Mouse (Mus musculus) frontal cortex, postnatal 14 days (tissue): ENCODE measurements around the gene Ephx3.
"Not testable (repeated sequence)": the region's sequence is repeated elsewhere in the genome, so short reads cannot be mapped to it uniquely, and the experiment has no call there.

Experiments used
- DNase-seq, 2 experiments: peaks; one replicate each; pipeline ENCODE4 v3.0.0; 2022; ENCODE audit warnings: low spot score in 2 of 2

Ephx3 gene

DNA sequence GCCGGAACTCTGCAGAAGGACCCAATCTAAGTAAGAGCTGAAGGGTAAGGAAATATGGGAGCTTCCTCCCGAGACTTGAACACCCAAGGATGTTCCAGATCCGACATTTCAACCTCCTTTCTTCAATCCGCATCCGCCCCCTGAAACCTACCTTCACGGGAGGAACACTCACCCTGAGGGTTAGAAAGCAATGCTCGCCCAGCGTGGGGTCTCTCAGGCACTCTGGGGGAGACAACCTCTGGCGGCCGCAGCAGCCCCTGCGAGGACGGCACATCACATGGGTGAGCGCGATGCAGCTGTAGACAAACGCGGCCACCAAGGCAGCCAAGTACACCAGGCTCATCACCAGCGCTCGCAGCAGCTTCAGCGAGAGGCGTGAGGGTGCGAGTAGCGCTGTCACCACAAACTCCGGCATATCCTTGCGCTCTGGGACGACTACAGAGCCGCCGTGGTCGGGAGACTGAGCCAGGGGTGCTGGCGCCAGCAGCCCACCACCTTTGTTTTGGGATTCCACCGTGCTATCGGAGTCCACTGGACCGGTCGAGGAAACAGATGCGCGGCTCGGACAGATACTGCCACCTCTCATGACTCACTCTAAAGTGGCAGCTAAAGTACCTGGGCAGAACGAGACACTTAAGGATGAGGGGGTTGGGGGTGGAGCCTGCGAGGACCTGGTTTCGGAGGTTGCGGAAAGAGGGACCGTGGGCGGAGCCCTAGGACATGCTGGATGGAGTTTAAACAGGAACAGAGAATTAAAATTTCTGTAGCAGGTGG lies at the start of gene Ephx3:
TSS of gene Ephx3 (minus strand) at position 687 of the 774 bp plus-strand sequence.
- DNase-seq = no peak

DNA sequence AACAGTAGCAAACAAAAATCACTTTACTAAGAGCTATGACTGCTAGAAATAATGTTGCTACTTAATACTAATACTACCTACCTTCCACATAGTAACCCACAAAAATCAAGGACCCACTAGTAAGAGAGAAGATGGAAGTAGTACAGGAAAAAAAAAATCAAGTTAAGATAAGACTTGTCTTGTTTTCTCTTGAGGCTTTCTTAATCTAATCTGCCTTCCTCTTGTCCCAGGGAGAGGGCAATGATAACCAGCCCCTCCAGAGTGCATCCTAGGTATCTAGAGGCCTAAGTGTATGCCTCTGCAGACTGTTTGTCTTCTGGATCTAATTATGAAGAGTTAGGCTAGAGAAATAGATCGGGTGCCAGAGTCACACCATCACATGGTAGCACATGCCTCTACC lies 49.2 kb upstream of the Ephx3 start:
- no peak for DNase-seq

DNA sequence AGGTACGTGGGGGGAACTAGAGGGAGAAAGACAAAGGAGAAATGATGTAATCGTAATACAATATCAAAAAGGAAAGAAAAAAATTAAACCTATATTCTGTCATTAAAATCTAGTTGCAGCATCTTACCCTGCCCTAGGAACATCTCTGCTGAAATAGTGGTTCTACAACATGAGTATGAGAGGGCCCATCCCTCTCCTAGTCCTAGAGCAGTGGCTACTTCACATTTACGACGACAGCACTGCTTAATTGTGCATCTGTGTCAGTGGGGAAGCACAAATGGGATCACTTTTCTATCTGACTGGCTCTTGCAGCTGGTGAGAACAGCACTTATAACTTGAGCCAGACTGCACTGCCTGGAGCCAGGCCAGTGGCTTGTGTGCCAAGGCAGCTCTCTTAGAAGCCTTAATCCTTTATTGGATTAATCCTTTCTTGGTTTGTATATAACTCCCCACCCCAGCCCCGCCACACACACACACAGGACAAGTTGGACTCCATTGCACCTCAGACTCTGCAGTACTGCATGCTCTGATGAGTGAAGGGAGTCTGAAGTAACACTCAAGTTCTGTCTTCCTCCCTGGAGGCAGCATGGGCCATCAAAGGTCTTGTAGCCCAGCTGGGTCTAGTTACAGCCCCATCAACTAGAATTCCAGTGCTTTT lies 46.3 kb upstream of the Ephx3 start:
- DNase-seq = peak; percentile 42 to 52

DNA sequence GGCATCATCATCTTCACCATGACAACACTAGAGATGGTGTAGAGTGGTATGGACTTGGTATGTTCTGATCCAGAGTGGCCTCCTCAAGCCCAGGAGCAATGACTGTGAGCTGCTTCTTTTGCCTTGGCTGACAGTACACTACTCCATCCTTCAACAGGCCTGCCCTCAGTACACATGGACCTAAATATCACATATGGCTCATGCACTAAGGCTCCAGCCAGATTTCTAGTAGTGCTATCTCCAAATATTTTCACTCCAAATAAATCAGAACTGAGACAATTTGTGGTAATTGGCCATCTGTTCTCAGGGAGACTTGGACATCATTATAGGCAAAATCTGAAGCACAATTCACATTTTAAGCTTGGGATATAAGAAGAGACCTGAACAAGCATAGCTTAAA lies 43.8 kb upstream of the Ephx3 start:
- DNase-seq = no peak

DNA sequence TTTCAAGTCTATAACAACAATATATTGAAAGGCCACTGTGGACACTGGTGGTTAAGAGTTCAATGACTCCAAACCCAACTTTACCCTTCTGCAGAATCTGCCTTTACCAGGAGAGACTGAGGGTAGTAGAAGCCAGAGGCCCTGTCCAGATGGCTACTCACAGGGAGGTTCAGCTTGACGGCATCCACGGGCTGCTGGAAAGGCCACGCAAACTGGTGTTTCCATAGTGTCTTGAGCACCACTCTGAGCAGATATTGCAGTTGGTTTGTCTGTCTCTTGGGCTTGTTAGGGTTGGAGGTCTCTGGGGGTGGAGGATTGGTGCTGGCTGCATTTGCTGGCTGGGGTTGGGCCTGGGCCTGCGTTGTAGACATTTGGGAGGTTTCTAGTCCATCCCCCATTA lies 39.9 kb upstream of the Ephx3 start:
- DNase-seq = no peak

DNA sequence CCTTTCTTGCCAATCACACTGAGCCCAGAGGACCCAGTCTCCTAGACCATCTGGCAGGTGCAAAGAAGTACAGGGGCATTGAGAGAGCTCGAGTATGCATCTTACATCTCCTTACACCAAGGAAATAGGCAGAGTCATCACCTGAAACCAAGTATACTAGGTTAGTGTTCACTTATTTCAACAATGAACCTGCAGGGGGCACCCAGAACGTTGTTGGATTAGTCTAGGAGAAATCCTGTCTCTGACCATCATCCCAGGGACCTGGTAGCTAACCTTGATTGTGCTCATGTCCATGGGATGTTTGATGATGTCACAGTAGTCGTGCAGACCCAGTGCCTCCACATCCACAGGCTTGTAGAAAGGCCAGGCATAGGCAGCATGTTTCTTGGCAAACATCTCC lies 31.5 kb upstream of the Ephx3 start:
- no peak for DNase-seq

DNA sequence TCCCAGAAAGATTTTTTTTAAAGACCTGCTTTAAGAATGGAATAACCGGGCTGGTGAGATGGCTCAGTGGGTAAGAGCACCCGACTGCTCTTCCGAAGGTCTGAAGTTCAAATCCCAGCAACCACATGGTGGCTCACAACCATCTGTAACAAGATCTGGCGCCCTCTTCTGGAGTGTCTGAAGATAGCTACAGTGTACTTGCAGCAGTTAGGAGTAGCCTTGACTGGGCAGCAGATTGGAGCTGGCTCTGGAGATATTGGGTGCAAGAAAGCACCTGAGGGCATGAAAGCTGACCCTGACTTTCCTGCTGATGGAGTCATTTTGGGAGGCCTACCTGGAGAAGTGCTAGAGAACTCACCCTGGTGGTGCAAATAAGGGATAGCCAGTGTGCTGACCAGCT lies 26.2 kb upstream of the Ephx3 start:
- not testable (repeated sequence) for DNase-seq

DNA sequence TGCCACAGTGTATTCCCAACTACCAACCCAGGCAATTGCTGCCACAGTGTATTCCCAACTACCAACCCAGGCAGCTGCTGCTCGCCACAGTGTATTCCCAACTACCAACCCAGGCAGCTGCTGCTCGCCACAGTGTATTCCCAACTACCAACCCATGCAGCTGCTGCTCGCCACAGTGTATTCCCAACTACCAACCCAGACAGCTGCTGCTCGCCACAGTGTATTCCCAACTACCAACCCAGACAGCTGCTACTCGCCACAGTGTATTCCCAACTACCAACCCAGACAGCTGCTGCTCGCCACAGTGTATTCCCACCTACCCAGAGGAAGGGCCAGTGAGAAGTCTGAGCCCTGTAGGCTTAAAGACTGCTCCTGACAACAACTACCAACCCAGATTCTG lies 22.2 kb upstream of the Ephx3 start:
- not testable (repeated sequence) for DNase-seq

DNA sequence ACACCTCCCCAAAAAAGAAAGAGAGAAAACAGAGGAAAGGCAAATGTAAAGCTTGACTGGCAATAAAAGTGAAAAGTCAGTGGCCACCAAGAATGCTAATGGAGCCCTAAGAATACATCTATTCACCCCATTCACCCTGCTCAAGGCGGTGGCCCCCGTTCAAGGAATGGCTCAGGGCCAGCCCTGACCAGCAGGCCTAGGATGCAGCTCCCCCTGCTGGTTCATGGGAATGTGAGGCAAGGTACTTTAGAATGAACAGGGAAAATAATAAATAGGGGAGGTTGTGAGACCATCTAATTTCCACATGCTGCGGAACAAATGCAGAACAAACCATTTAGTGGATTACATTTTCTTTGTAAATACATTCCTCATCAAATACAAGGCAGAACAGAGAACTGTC lies 20.4 kb upstream of the Ephx3 start:
- peak in 1 of 2 experiments; percentile 45 for DNase-seq

DNA sequence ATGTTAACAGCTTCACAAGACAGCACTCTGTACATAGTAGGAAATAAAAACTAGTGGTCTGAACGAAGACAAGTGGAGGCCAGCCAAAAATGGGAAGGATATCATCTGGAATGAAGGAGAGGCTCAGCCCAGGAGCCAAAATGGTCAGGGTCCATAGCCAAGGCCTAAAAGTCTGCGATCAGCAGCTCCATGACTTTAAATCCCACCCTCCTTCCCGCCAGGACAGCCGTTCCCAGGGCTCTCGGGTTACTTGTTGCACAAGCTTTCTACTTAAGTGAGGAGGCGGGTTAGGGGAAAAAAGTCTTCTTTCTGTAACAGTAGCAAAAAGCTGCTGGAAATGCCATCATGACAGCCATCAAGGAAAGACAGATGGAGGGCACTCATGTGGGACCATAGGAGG lies 19.8 kb upstream of the Ephx3 start:
- DNase-seq = no peak

DNA sequence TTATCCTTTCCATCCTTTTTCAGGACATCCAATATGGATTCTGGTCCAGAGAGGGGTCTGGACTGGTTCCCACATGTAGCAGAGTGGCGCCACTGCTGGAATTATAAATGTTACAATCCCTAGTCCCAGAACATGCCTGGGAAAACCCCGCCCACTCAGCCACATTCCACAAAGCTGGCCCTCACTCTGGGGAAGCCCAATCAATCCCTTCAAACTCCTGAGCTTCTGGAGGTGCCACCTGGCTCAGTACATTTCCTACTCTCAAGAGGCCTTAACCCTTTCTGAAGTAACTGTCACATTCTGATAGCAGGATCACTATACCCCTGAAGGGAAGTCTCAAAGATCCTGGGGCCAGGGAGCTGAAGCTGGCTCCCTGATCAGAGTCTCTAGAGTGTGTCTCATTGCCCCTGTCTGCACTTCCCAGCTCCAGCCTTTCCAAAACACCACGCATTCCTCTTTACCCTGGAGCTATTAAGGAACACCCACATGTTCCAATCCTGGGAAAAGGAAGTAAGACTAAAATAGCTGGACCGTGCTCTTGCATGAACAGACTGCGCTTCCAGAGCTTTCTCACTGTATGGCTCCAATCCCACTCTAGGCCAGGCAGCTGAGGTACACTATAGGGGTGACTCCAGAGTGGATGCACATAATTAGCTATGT lies 18.4 kb upstream of the Ephx3 start:
- no peak for DNase-seq

DNA sequence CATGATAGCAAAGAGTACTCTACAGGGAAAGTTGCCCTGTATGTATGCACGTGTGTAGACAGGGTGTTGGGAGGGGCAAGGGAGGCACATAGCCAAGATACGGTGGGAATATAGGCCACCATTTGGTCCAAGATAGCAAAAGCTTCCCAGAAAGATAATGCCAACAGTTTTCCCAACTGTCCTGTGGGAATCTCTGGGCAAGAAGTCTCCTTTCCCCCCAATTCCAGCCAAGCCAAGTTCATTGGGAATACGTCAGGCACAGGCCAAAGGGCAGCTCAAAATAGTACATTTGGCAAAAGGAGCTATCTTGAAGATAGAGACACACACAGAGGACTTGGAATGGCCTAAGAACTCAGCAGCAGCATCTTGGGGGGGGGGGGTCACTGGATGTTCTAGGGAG lies 16.0 kb upstream of the Ephx3 start:
- DNase-seq = no peak

DNA sequence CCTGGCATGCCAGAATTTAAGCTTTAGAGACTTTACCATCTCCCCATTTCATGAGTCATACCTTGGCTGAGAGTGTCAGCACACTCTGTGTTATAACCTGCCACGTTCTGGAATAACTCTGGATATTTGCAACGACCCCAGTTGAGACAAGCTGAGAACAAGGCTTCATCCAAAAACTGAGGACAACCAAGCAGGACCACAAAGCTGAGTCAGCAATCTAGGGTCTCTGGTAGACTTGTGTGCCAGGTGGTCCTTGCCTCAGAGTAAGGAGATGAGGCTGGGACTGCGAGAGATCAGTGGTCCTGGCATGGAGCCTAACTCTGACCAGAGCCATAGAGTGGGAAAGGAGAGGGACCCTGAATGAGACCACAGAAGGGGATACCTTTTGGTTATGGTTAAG lies 13.6 kb upstream of the Ephx3 start:
- DNase-seq = no peak

DNA sequence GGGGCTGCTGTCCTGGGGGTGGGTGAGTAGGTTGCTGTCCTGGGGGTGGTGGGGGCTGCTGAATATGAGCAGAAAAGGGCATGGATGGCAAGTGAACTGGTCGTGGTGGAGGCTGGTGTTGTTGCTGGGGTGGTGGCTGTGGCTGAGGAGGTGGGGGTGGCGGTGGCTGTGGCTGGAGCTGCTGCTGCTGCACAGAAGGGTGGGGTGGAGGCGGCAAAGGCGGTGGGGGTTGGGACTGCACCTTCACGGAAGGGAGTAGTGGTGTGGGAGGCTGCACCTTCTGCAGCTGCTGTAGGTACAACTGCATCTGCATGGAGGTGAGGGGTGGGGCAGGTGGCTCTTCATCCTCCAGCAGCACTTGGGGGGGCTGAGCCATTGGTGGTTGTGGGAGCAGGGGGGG lies 11.7 kb upstream of the Ephx3 start:
- DNase-seq = no peak

DNA sequence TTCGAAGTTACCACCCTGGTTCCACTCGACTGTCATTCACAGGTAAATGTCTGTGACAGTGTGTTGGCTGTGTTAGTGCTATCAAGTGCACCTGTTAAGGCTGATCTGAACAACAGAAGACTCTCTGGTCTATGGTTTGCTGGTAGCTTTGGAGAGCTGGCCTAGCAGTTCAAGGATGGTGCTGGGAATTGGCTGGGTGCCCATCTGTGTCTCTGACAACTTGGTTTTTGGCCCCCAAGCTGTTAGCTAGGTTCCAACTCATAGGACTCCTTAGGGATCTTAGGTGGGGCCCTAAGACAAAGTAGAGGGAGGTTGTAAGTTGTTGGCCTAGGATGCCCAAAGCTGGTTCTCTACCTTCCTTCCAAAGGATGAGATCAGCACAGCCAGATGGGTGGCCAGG lies 10.4 kb upstream of the Ephx3 start:
- DNase-seq = no peak

DNA sequence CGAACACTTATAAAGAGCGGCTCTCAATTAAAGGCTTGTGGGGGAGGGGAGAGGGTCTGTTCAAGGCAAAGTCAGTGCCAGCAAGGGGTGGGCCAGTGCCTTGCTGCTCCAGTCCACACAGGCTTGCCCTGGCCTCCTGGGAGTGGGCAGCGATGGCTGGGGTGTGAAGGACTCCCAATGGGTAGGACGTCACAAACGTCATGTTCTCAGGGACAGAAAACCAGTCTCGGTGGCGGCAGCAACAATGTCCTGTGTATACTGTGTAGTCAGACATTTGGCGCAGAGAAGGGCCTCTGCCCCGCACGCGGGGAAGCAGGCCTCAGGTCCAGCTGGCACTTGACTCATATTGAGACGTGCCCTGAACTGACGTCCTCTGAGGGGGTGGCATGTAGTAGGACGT lies 7.8 kb upstream of the Ephx3 start:
- no peak for DNase-seq

DNA sequence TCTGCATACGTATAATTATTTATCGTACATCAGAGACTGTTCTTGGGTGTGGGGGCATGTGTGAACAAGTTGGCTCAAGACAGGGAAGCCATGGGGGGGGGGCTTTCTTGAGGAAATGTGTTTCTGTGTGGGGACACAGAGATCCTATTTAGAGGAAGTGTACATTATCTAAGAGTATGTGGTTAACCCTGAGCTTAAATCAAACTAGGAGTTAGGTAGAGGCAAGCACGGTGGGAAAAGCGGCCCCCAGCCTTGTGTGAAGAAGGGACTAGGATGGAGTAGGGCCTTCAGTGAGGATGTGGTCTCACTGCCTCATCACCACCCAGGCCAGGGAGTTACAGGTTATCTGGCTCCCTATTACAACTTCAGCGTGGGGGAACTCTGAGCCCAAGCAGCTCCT lies 6.4 kb upstream of the Ephx3 start:
- DNase-seq = no peak

DNA sequence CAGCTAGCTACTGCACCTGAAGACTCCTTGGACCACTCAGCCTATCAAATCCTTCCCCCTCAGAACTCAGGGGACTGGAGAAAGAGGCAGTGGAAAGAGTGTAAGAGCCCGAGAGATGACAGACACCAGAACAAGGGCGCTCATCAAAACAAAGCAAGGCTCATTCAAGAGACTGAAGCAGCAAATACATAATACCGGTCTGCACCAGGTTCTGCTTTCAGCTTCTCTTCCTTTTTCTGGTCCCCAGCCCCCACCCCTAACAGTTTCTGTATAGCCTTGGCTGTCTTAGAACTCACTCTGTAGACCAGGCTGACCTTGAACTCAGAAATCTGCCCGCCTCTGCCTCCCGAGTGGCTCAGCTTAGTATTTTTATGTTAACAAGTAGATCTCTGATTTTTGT lies 3.7 kb upstream of the Ephx3 start:
- DNase-seq = no peak

DNA sequence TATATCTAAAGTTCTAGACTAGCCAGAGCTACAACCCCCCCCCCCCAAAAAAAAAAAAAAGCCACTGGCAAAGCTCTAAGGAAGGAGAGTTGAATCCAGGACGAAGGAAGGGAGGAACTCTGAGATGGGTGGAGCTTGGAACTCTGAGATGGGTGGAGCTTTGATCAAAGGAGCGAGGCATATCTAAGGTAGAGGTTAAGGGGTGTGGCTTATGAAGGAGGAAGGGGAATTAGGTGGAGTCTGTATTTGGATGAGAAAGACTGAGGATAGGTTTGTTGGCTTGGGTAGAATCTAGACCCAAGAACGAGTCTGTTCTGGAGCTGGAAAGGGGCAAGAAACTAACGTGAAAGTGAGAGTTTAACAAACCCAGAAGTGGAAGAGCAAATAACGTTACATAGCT lies 501 bp upstream of the Ephx3 start:
- DNase-seq = no peak

DNA sequence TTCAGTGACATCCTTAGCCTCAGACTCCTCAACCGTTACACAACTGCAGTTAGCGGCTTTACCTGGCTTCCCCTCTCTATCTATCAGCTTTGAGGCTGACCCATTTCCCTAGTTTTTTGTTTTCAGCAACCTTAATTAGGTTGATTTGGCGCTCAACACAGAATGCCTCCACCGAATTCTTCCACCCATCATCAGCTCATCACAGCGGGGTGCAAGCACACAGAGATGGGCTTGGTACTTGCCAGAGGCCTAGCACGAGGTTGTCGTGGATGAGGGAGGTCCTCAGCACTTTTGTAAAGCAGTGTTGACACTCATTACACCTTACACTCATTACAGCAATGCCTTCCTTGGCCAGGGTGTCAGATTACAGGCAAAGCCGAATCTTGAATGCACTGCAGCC lies 6.3 kb downstream of the Ephx3 start:
- DNase-seq = no peak

DNA sequence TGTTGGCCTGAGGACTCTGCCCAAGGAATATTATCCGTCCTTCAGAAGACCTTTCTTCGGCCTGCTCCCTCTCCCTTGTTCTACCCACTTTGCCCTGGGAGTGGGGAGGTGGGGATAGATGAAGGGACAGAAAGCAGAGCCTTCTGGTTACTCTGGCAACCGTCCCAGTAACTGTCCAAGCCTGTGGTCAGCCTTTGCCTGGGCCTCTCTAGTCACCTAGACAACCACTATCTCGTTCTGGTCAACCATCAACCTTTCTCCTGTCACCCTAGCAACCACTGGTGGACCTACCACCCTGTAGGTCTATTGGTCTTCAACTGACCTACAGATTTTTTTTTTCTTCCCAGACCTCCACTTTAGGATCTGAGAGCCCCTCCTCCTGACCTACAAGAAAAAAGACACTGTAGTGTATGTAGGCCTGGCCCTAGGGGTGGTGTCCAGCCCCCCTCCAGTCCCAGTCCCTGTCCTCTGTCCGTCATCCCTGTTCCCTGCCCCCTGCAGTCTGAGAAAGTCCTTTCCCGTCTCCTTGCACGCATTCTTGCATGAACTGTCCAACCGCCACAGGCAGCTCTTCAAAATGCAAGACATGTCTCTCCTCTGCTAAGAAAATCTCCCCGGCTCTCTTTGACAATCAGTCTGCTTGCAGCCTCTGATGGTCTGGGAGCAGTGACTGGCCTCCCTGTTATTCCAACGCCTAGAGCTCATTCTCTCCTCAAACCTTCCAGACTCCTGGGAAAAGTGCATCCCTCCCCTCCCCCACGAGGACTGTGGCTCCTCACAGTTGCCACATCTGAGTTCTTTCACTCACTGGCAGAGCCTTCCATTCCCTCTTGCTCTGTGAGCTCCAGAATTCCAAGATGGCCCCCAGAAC lies 9.5 kb downstream of the Ephx3 start:
- no peak for DNase-seq

DNA sequence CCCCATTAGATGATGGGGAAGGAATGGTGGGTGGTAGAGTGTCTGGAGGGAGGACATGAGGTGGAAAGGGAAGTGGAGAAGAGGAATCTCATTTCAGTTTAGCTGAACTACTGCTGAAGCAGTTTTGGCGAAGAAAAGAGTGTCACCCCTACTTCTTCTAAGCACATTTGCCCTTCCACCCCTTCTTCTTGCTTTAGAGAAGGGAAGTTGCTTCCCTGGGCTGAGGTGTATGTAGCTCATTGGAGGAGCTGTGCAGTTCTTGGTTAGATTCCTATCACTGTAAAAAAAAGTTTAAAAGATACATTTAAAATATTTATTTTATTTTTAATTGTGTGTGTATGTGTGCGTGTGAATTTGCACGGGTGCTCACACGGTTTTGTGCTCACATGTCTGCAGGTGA lies 12.4 kb downstream of the Ephx3 start:
- no peak for DNase-seq
